Mouse (Mus musculus) bone marrow macrophage, adult 2 months (primary cell): ENCODE measurements around the gene Xntrpc.
"Not testable (repeated sequence)": the region's sequence is repeated elsewhere in the genome, so short reads cannot be mapped to it uniquely, and the experiment has no call there.

Experiments used
- CTCF ChIP-seq: IDR thresholded peaks from 2 replicates; pipeline ENCODE4 v1.5.1; 2012; ENCODE audit warnings: low read depth, mild to moderate bottlenecking, low read length, moderate library complexity
- POLR2A ChIP-seq: IDR thresholded peaks from 2 replicates; pipeline ENCODE4 v1.6.1; 2012; ENCODE audit warnings: mild to moderate bottlenecking, low read depth, low read length, borderline replicate concordance

GRCm38 (mm10) chr7:102020934-102021333, 44.6 kb upstream of the Xntrpc start:
- not testable (repeated sequence) for TF ChIP-seq POLR2A, CTCF
